Mouse (Mus musculus): ENCODE measurements at regions not wholly inside any gene's neighbourhood (a gene's known extent, or its start where the extent isn't known, plus 50 kb on each side); places are given as distances from the start of the nearest gene placed in this dataset.

- WGBS: 43% methylated on average over 5 of the region's 5 CpGs
- DNase-seq (ENCODE audit: low spot score): no peak
- no peaks in the 10 kb centered on the region for H3K4me1 ChIP-seq
- H3K9me3 ChIP-seq (replicated peaks): no peaks in the 10 kb centered on the region; the same call in 1 of the 2 replicates
- no peaks in the 10 kb centered on the region for H3K27me3 ChIP-seq (ENCODE audit: low read depth, poor library complexity, severe bottlenecking)
- no peak overlapping the region for H3K27ac ChIP-seq (replicated peaks)
- H3K4me3 ChIP-seq: no peak overlapping the region
- H3K36me3 ChIP-seq: no peaks in the 10 kb centered on the region
Observed at GRCm38 (mm10) chr12:54577235-54577634, 79.1 kb downstream of the Sptssa start.

- H3K4me1 ChIP-seq: no peaks in the 10 kb centered on the region
- H3K4me3 ChIP-seq: no peak overlapping the region
- H3K9me3 ChIP-seq (replicated peaks): no peaks in the 10 kb centered on the region; the same call in 1 of the 2 replicates
- no peak overlapping the region for H3K27ac ChIP-seq (replicated peaks)
- H3K27me3 ChIP-seq (ENCODE audit: low read depth, poor library complexity, severe bottlenecking): no peaks in the 10 kb centered on the region
- H3K36me3 ChIP-seq: no peaks in the 10 kb centered on the region
- WGBS: 82% methylated on average over 3 of the region's 3 CpGs
- no peak for DNase-seq (ENCODE audit: low spot score)
Observed at GRCm38 (mm10) chr12:54576821-54577220, 79.6 kb downstream of the Sptssa start.

GRCm38 (mm10) chr12:54572866-54573265 lies 83.5 kb downstream of the Sptssa start:
- Histone ChIP-seq H3K27me3 (ENCODE audit: low read depth, poor library complexity, severe bottlenecking) (no peaks in the 10 kb centered on the region), H3K36me3 (no peaks in the 10 kb centered on the region), H3K9me3 (replicated peaks) (no peaks in the 10 kb centered on the region; the same call in 1 of the 2 replicates), H3K4me3 (no peak overlapping the region), H3K27ac (replicated peaks) (no peak overlapping the region), H3K4me1 (no peaks in the 10 kb centered on the region)
- WGBS: 95% methylated on average over 8 of the region's 8 CpGs
- DNase-seq (ENCODE audit: low spot score): no peak

GRCm38 (mm10) chr12:54568078-54568931 lies 88.1 kb downstream of the Sptssa start:
- no peaks in the 10 kb centered on the region; the same call in 1 of the 2 replicates for H3K9me3 ChIP-seq (replicated peaks)
- no peaks in the 10 kb centered on the region for H3K36me3 ChIP-seq
- H3K4me1 ChIP-seq: no peaks in the 10 kb centered on the region
- no peak overlapping the region for H3K4me3 ChIP-seq
- DNase-seq (ENCODE audit: low spot score): no peak
- WGBS: 81% methylated on average over 6 of the region's 6 CpGs
- H3K27me3 ChIP-seq (ENCODE audit: low read depth, poor library complexity, severe bottlenecking): no peaks in the 10 kb centered on the region
- H3K27ac ChIP-seq (replicated peaks): no peak overlapping the region

- no peak overlapping the region for H3K4me3 ChIP-seq
- H3K27me3 ChIP-seq (ENCODE audit: low read depth, poor library complexity, severe bottlenecking): no peaks in the 10 kb centered on the region
- no peaks in the 10 kb centered on the region for H3K36me3 ChIP-seq
- DNase-seq (ENCODE audit: low spot score): no peak
- no peaks in the 10 kb centered on the region; the same call in 1 of the 2 replicates for H3K9me3 ChIP-seq (replicated peaks)
- H3K27ac ChIP-seq (replicated peaks): no peak overlapping the region
- 94% methylated on average over 3 of the region's 3 CpGs for WGBS
- no peaks in the 10 kb centered on the region for H3K4me1 ChIP-seq
Observed at GRCm38 (mm10) chr12:54567426-54567790, 89.0 kb downstream of the Sptssa start.

- H3K27me3 ChIP-seq (ENCODE audit: low read depth, poor library complexity, severe bottlenecking): no peaks in the 10 kb centered on the region
- H3K9me3 ChIP-seq (replicated peaks): no peaks in the 10 kb centered on the region
- H3K27ac ChIP-seq (replicated peaks): no peak overlapping the region
- no peak for DNase-seq (ENCODE audit: low spot score)
- 93% methylated on average over 23 of the region's 23 CpGs for WGBS
- H3K36me3 ChIP-seq: no peaks in the 10 kb centered on the region
- no peak overlapping the region for H3K4me3 ChIP-seq
- H3K4me1 ChIP-seq: no peaks in the 10 kb centered on the region
Observed at GRCm38 (mm10) chr12:54566532-54567425, 89.6 kb downstream of the Sptssa start.

GRCm38 (mm10) chr12:54561981-54562380 lies 94.4 kb downstream of the Sptssa start:
- H3K9me3 ChIP-seq (replicated peaks): no peaks in the 10 kb centered on the region
- no peaks in the 10 kb centered on the region for H3K4me1 ChIP-seq
- H3K4me3 ChIP-seq: no peak overlapping the region
- no peaks in the 10 kb centered on the region for H3K27me3 ChIP-seq (ENCODE audit: low read depth, poor library complexity, severe bottlenecking)
- no peak for DNase-seq (ENCODE audit: low spot score)
- H3K27ac ChIP-seq (replicated peaks): no peak overlapping the region
- WGBS: 89% methylated on average over 4 of the region's 4 CpGs
- no peaks in the 10 kb centered on the region for H3K36me3 ChIP-seq

- Histone ChIP-seq H3K36me3 (no peaks in the 10 kb centered on the region), H3K9me3 (replicated peaks) (no peaks in the 10 kb centered on the region), H3K27ac (replicated peaks) (no peak overlapping the region), H3K4me1 (no peaks in the 10 kb centered on the region), H3K27me3 (ENCODE audit: low read depth, poor library complexity, severe bottlenecking) (no peaks in the 10 kb centered on the region), H3K4me3 (no peak overlapping the region)
- no peak for DNase-seq (ENCODE audit: low spot score)
- WGBS: 75% methylated on average over 2 of the region's 2 CpGs
Observed at GRCm38 (mm10) chr12:54558106-54558505, 98.3 kb downstream of the Sptssa start.

- no peak overlapping the region for H3K27ac ChIP-seq (replicated peaks)
- H3K4me1 ChIP-seq: peaks cover 12% of the 10 kb centered on the region
- no peaks in the 10 kb centered on the region for H3K36me3 ChIP-seq
- DNase-seq (ENCODE audit: low spot score): no peak
- H3K4me3 ChIP-seq: no peak overlapping the region
- no peaks in the 10 kb centered on the region for H3K9me3 ChIP-seq (replicated peaks)
- no peaks in the 10 kb centered on the region for H3K27me3 ChIP-seq (ENCODE audit: low read depth, poor library complexity, severe bottlenecking)
- 92% methylated on average over 9 of the region's 9 CpGs for WGBS
Observed at GRCm38 (mm10) chr12:54549659-54550058, 106.7 kb downstream of the Sptssa start.

- Histone ChIP-seq H3K9me3 (replicated peaks) (no peaks in the 10 kb centered on the region; the same call in 1 of the 2 replicates), H3K27me3 (ENCODE audit: low read depth, poor library complexity, severe bottlenecking) (no peaks in the 10 kb centered on the region), H3K27ac (replicated peaks) (peak overlapping the region; percentile 68), H3K36me3 (no peaks in the 10 kb centered on the region), H3K4me3 (0 out of 2 replicates have a peak overlapping the region, but pooled peaks have one; percentile 14), H3K4me1 (peaks cover 12% of the 10 kb centered on the region)
- peak; percentile 79 for DNase-seq (ENCODE audit: low spot score)
- 45% methylated on average over 16 of the region's 16 CpGs for WGBS
Observed at GRCm38 (mm10) chr12:54545821-54546608, 110.4 kb downstream of the Sptssa start.

GRCm38 (mm10) chr12:54538320-54538705 lies 118.1 kb downstream of the Sptssa start:
- Histone ChIP-seq H3K27ac (replicated peaks) (no peak overlapping the region), H3K4me3 (no peak overlapping the region), H3K9me3 (replicated peaks) (no peaks in the 10 kb centered on the region; the same call in 1 of the 2 replicates), H3K27me3 (ENCODE audit: low read depth, poor library complexity, severe bottlenecking) (no peaks in the 10 kb centered on the region), H3K4me1 (peaks cover 21% of the 10 kb centered on the region), H3K36me3 (no peaks in the 10 kb centered on the region)
- WGBS: 90% methylated on average over 4 of the region's 4 CpGs
- no peak for DNase-seq (ENCODE audit: low spot score)

- Histone ChIP-seq H3K36me3 (no peaks in the 10 kb centered on the region), H3K27me3 (ENCODE audit: low read depth, poor library complexity, severe bottlenecking) (no peaks in the 10 kb centered on the region), H3K27ac (replicated peaks) (no peak overlapping the region), H3K4me3 (no peak overlapping the region), H3K9me3 (replicated peaks) (no peaks in the 10 kb centered on the region; the same call in 1 of the 2 replicates), H3K4me1 (peaks cover 23% of the 10 kb centered on the region)
- 84% methylated on average over 7 of the region's 7 CpGs for whole genome bisulfite sequencing
- DNase-seq (ENCODE audit: low spot score): no peak
Observed at GRCm38 (mm10) chr12:54537690-54538319, 118.6 kb downstream of the Sptssa start.

All from midbrain, embryonic 10.5 days (tissue).